Comparison of ENCODE assay signal across 28 mouse cellular contexts in genomic region chr12:79002406-79002805, GRCm38 (mm10). TPM values are rescaled to one million over a fixed set of nuclear protein-coding genes. Genes with fewer than 3 reads are reported as not detected.
DNase-seq lines count a peak whose midpoint lies in the region; ATAC-seq and TF ChIP-seq lines count a peak whose summit lies in the region.
"Had no signal": no experiment of that assay in that cellular context is flagged by ENCODE, and none has a peak within 500 bp of the region (broad histone marks: within the 10 kb centered on the region; RNA-seq: fewer than 3 reads in every experiment).

No protein-coding gene starts in this region.

- peaks cover 0 to 16% of the 10 kb centered on the region in 2 experiments; a peak in 2 of 4 replicates for H3K4me1 ChIP-seq in liver, embryonic 14.5 days (replicated peaks; ENCODE audit: control insufficient read depth in 2 of 2, insufficient read depth in 2 of 2, low read length in 1 of 2)
- peaks cover 78% of the 10 kb centered on the region for H3K4me1 ChIP-seq in megakaryocyte, embryonic 14.5 days

- DNase-seq in liver, embryonic 14.5 days (ENCODE audit: low read depth in 3 of 3, low spot score in 3 of 3), result no peak
- no peak for DNase-seq in adrenal gland, postnatal 4 days (ENCODE audit: low spot score in 2 of 2)
- no peak for DNase-seq in gastrocnemius, postnatal 4 days (ENCODE audit: low spot score in 2 of 2)
- DNase-seq in left cerebral cortex, postnatal 25 days (ENCODE audit: low spot score in 2 of 2), result no peak
- DNase-seq: adrenal gland, postnatal 10 days; gastrocnemius, postnatal 25 days; heart, adult 2 months; kidney, adult 8-10 months; kidney, postnatal 4 days; lung, postnatal 36 days; right cerebral cortex, postnatal 25 days; thymus, adult 2 months; thymus, postnatal 4 days had no signal

- H3K27ac ChIP-seq in liver, embryonic 14.5 days, result no peak overlapping the region
- H3K27ac ChIP-seq: embryonic facial prominence, embryonic 13.5 days; forebrain, embryonic 10.5 days; forebrain, embryonic 15.5 days; heart, adult 2 months; hindbrain, postnatal 0 days; intestine, embryonic 15.5 days; kidney, postnatal 0 days; limb, embryonic 10.5 days; limb, embryonic 15.5 days; lung, embryonic 15.5 days; midbrain, embryonic 10.5 days; midbrain, embryonic 15.5 days; stomach, postnatal 0 days had no signal

- ATAC-seq in granulocyte monocyte progenitor cell, adult 5-6 weeks (replicated peaks; ENCODE audit: poor library complexity, severe bottlenecking), result peak; percentile 78
- peak; percentile 72; the same call in 1 of the 2 replicates for ATAC-seq in liver, embryonic 14.5 days (ENCODE audit: insufficient read depth)
- ATAC-seq: forebrain, embryonic 15.5 days; hindbrain, postnatal 0 days; intestine, embryonic 15.5 days; midbrain, embryonic 15.5 days; Patski had no signal

- no peak for TF ChIP-seq CTCF in liver, embryonic 14.5 days (IDR thresholded peaks at IDR 0.05; ENCODE audit: low read depth)

- TF ChIP-seq EP300 in liver, embryonic 14.5 days (IDR thresholded peaks at IDR 0.05; ENCODE audit: low read depth), result peak; percentile 48

- H3K4me3 ChIP-seq in liver, embryonic 14.5 days (ENCODE audit: insufficient read depth in 1 of 2, low read depth in 2 of 2, low read length in 2 of 2), result no peak overlapping the region
- peak overlapping the region; percentile 67 for H3K4me3 ChIP-seq in megakaryocyte, embryonic 14.5 days (replicated peaks)
- H3K4me3 ChIP-seq: embryonic facial prominence, embryonic 13.5 days; forebrain, embryonic 10.5 days; forebrain, embryonic 15.5 days; heart, adult 2 months; intestine, embryonic 15.5 days; limb, embryonic 10.5 days; limb, embryonic 15.5 days; lung, embryonic 15.5 days; midbrain, embryonic 10.5 days; midbrain, embryonic 15.5 days had no signal

- H3K36me3 ChIP-seq in liver, embryonic 14.5 days (replicated peaks; ENCODE audit: control insufficient read depth, insufficient read depth, low read depth), result no peaks in the 10 kb centered on the region
- H3K36me3 ChIP-seq in megakaryocyte, embryonic 14.5 days (replicated peaks; ENCODE audit: low read length), result peaks cover 9% of the 10 kb centered on the region
- H3K36me3 ChIP-seq: embryonic facial prominence, embryonic 13.5 days; forebrain, embryonic 10.5 days; forebrain, embryonic 15.5 days; intestine, embryonic 15.5 days; limb, embryonic 10.5 days; limb, embryonic 15.5 days; lung, embryonic 15.5 days; midbrain, embryonic 10.5 days; midbrain, embryonic 15.5 days had no signal

- no peak overlapping the region for H3K4me2 ChIP-seq in liver, embryonic 14.5 days (ENCODE audit: low read depth)
- H3K4me2 ChIP-seq: embryonic facial prominence, embryonic 13.5 days; forebrain, embryonic 15.5 days; intestine, embryonic 15.5 days; limb, embryonic 15.5 days; lung, embryonic 15.5 days; midbrain, embryonic 15.5 days had no signal

- intact Hi-C loops in left cerebral cortex, postnatal 25 days (cut with DNase I), result no loop called here

- 12% methylated on average over 5 of the region's 5 CpGs for WGBS in liver, embryonic 14.5 days (ENCODE audit: insufficient replicate concordance)

- no peaks in the 10 kb centered on the region for H3K9me3 ChIP-seq in liver, embryonic 14.5 days (ENCODE audit: control insufficient read depth, low read length)
- H3K9me3 ChIP-seq in megakaryocyte, embryonic 14.5 days, result no peaks in the 10 kb centered on the region
- H3K9me3 ChIP-seq: embryonic facial prominence, embryonic 13.5 days; forebrain, embryonic 10.5 days; forebrain, embryonic 15.5 days; intestine, embryonic 15.5 days; limb, embryonic 10.5 days; limb, embryonic 15.5 days; lung, embryonic 15.5 days; midbrain, embryonic 10.5 days; midbrain, embryonic 15.5 days had no signal

- H3K27me3 ChIP-seq in liver, embryonic 14.5 days (ENCODE audit: control insufficient read depth, insufficient read depth, low read length), result peaks cover 8% of the 10 kb centered on the region
- no peaks in the 10 kb centered on the region for H3K27me3 ChIP-seq in megakaryocyte, embryonic 14.5 days (replicated peaks)
- H3K27me3 ChIP-seq: forebrain, embryonic 15.5 days; midbrain, embryonic 15.5 days had no signal

- H3K9ac ChIP-seq in liver, embryonic 14.5 days (replicated peaks), result no peak overlapping the region
- H3K9ac ChIP-seq: embryonic facial prominence, embryonic 13.5 days; forebrain, embryonic 15.5 days; intestine, embryonic 15.5 days; limb, embryonic 15.5 days; lung, embryonic 15.5 days; midbrain, embryonic 15.5 days had no signal

RNA-seq across cellular contexts. Expression of gene Tmem229b, which starts 5.0 kb away (rescaled TPM):
- total RNA-seq in granulocyte monocyte progenitor cell, adult 5-6 weeks (2014; fragmentation: Nextera tagmentation), result 104 and 113 TPM in 2 replicates
- 83.8 and 100 TPM in 2 replicates for total RNA-seq in granulocyte monocyte progenitor cell, adult 5-6 weeks (2017)
- 2.0 and 2.4 TPM in 2 replicates for polyA plus RNA-seq in liver, embryonic 14.5 days (2012; rRNA removed)
- polyA plus RNA-seq in liver, embryonic 14.5 days (2014; fragmentation: Nextera tagmentation; extraction: Ambion mirVana), result 2.0 and 2.7 TPM in 2 replicates
- polyA plus RNA-seq in megakaryocyte, embryonic 14.5 days (2012; ENCODE audit: insufficient read depth, low replicate concordance), result 10.9 and 11.1 TPM in 2 replicates
- total RNA-seq in adrenal gland, postnatal 4 days (2021), result 10 to 100 TPM; 18.3 to 19.8 TPM
- total RNA-seq in gastrocnemius, postnatal 4 days (2021), result 1 to 10 TPM; 7.7 to 8.0 TPM
- total RNA-seq in left cerebral cortex, postnatal 25 days (2021), result 10 to 100 TPM; 37.8 to 39.4 TPM

RNA-seq across cellular contexts. Expression of gene Plekhh1, which starts 26.6 kb away (rescaled TPM):
- 0.41 TPM in 1 of 2 replicates, not detected in the other for total RNA-seq in granulocyte monocyte progenitor cell, adult 5-6 weeks (2014; fragmentation: Nextera tagmentation)
- 0.09 and 0.21 TPM in 2 replicates for total RNA-seq in granulocyte monocyte progenitor cell, adult 5-6 weeks (2017)
- 0.14 and 0.15 TPM in 2 replicates for polyA plus RNA-seq in liver, embryonic 14.5 days (2012; rRNA removed)
- polyA plus RNA-seq in liver, embryonic 14.5 days (2014; fragmentation: Nextera tagmentation; extraction: Ambion mirVana), result 0.05 TPM in 1 of 2 replicates, not detected in the other
- polyA plus RNA-seq in megakaryocyte, embryonic 14.5 days (2012; ENCODE audit: insufficient read depth, low replicate concordance), result 0.02 TPM in 1 of 2 replicates, not detected in the other
- total RNA-seq in adrenal gland, postnatal 4 days (2021), result 1 to 10 TPM; 2.7 to 6.7 TPM
- total RNA-seq in gastrocnemius, postnatal 4 days (2021), result 1 to 10 TPM; 2.2 to 2.6 TPM
- total RNA-seq in left cerebral cortex, postnatal 25 days (2021), result 10 to 100 TPM in 1 of 2 experiments, 1 to 10 TPM in 1; 9.3 to 12.5 TPM
